Mouse (Mus musculus) spleen, postnatal 14 days (tissue): ENCODE results near the gene Spindoc.

Experiments
- DNase-seq, 2 experiments: peaks; one replicate each; pipeline ENCODE4 v3.0.0; 2021 to 2022; ENCODE audit warnings: low spot score in 2 of 2

Gene Spindoc

GRCm38 (mm10) chr19:7337781-7338342 is 44.9 kb downstream of the Spindoc start:
- DNase-seq, result no peak

- DNase-seq, result no peak
Measured at GRCm38 (mm10) chr19:7335656-7336055, 47.1 kb downstream of the Spindoc start.

GRCm38 (mm10) chr19:7334049-7334448 is 48.7 kb downstream of the Spindoc start:
- DNase-seq, result no peak

- DNase-seq, result no peak
Measured at GRCm38 (mm10) chr19:7321391-7321790, 61.4 kb downstream of the Spindoc start.

- DNase-seq, result no peak
Measured at GRCm38 (mm10) chr19:7320181-7320580, 62.6 kb downstream of the Spindoc start.

- no peak for DNase-seq
Measured at GRCm38 (mm10) chr19:7317716-7318115, 65.1 kb downstream of the Spindoc start.

GRCm38 (mm10) chr19:7316822-7317221 is 66.0 kb downstream of the Spindoc start:
- DNase-seq, result no peak

- no peak for DNase-seq
Measured at GRCm38 (mm10) chr19:7315587-7315984, 67.2 kb downstream of the Spindoc start.

- no peak for DNase-seq
Measured at GRCm38 (mm10) chr19:7314976-7315586, 67.7 kb downstream of the Spindoc start.

- DNase-seq, result no peak
Measured at GRCm38 (mm10) chr19:7313660-7314059, 69.1 kb downstream of the Spindoc start.

GRCm38 (mm10) chr19:7311306-7311705 is 71.5 kb downstream of the Spindoc start:
- DNase-seq, result no peak

- peak; percentile 16 for DNase-seq
Measured at GRCm38 (mm10) chr19:7310704-7311103, 72.1 kb downstream of the Spindoc start.

GRCm38 (mm10) chr19:7309738-7310330 is 73.0 kb downstream of the Spindoc start:
- no peak for DNase-seq

GRCm38 (mm10) chr19:7307995-7308770 is 74.6 kb downstream of the Spindoc start:
- no peak for DNase-seq

- DNase-seq, result no peak
Measured at GRCm38 (mm10) chr19:7306968-7307367, 75.8 kb downstream of the Spindoc start.

GRCm38 (mm10) chr19:7305380-7306310 is 77.1 kb downstream of the Spindoc start:
- no peak for DNase-seq

- no peak for DNase-seq
Measured at GRCm38 (mm10) chr19:7304801-7305200, 78.0 kb downstream of the Spindoc start.
